Mouse (Mus musculus) hindbrain, embryonic 15.5 days (tissue): ENCODE measurements around the gene Il12rb2. TPM values are rescaled to one million over a fixed set of nuclear protein-coding genes. Genes with fewer than 3 reads are reported as not detected.

Experiments
- ATAC-seq: fragments of 200-750 bp; cut with Nextera tagmentation; 2 replicates; pipeline ENCODE4 v1.8.0; 2017; ENCODE audit warnings: low read depth, moderate number of reproducible peaks, moderate TSS enrichment; ENCODE audit not compliant: low FRiP score
- H3K27ac ChIP-seq: fragments of 300-500 bp; sonication (generic); replicated peaks from 2 replicates; pipeline ENCODE4 v1.5.1; 2015; ENCODE audit warnings: mild to moderate bottlenecking, inconsistent platforms
- H3K27me3 ChIP-seq: fragments of 300-500 bp; sonication (generic); 2 replicates; pipeline ENCODE4 v1.6.1; 2015; ENCODE audit warnings: control low read depth, inconsistent platforms
- H3K36me3 ChIP-seq: fragments of 300-500 bp; sonication (generic); 2 replicates; pipeline ENCODE4 v1.6.1; 2015; ENCODE audit warnings: control low read depth, inconsistent platforms
- H3K4me1 ChIP-seq: fragments of 300-500 bp; sonication (generic); replicated peaks from 2 replicates; pipeline ENCODE4 v1.6.1; 2015; ENCODE audit warnings: control low read depth, inconsistent platforms
- H3K4me2 ChIP-seq: fragments of 300-500 bp; sonication (generic); 2 replicates; pipeline ENCODE4 v1.6.1; 2015; ENCODE audit warnings: moderate library complexity, mild to moderate bottlenecking, inconsistent platforms
- H3K4me3 ChIP-seq: fragments of 300-500 bp; sonication (generic); 2 replicates; pipeline ENCODE4 v1.5.1; 2015; ENCODE audit warnings: mild to moderate bottlenecking, inconsistent platforms
- H3K9ac ChIP-seq: fragments of 300-500 bp; sonication (generic); 2 replicates; pipeline ENCODE4 v1.6.1; 2015; ENCODE audit warnings: inconsistent platforms
- H3K9me3 ChIP-seq: fragments of 300-500 bp; sonication (generic); 2 replicates; pipeline ENCODE4 v1.6.1; 2016; ENCODE audit warnings: control low read depth, inconsistent platforms
- WGBS: fragments of 180-500 bp; shearing (Covaris S2); methylation state at CpG from one replicate; pipeline ENCODE4 v1.1.7; 2015; 5-methylcytosine and 5-hydroxymethylcytosine counted together
- polyA plus RNA-seq: library from polyadenylated mRNA; unstranded; fragments of >200 nt; fragmentation: Nextera tagmentation; extraction: Ambion mirVana; gene quantifications from 2 replicates; pipeline ENCODE4 v1.2.1, GENCODE M21; 2015

Gene Il12rb2
- polyA plus RNA-seq, 1 experiment from 2014 or later: not detected

GRCm38 (mm10) chr6:67282897-67283296, 93.1 kb downstream of the Il12rb2 start:
- 91% methylated on average over 1 of the region's 1 CpGs for WGBS
- Histone ChIP-seq H3K9ac (no peak overlapping the region), H3K36me3 (peaks cover 37% of the 10 kb centered on the region), H3K4me1 (no peaks in the 10 kb centered on the region), H3K9me3 (no peaks in the 10 kb centered on the region), H3K4me2 (no peak overlapping the region), H3K27ac (no peak overlapping the region), H3K4me3 (no peak overlapping the region), H3K27me3 (no peaks in the 10 kb centered on the region)
- no peak for ATAC-seq

DNA sequence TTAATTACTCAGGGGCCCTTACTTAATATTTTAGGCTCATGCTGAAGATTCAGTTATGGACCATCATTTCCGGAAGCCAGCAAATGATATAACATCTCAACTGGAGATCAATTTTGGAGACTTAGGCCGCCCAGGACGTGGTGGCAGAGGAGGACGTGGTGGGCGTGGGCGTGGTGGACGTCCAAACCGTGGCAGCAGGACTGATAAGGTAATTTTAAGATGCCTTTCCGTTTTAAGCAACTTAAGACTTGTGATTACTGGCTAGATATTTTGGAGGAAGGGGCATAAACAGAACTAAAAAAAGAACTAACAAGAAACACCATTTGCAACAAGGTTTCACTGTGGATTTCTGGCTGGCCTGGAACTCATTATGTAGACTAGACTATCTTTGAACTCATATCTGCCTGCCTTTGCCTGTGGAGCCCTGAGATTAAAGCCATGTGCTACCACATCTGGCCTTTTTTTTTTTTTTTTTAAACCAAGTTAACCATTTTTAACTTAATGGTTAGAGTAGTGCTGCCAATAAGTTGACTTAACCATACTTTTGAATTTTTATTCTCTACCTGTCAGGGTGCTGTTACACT, 94.3 kb downstream of the Il12rb2 start:
- Histone ChIP-seq H3K27me3 (no peaks in the 10 kb centered on the region), H3K4me3 (no peak overlapping the region), H3K27ac (no peak overlapping the region), H3K9me3 (no peaks in the 10 kb centered on the region), H3K4me2 (no peak overlapping the region), H3K4me1 (no peaks in the 10 kb centered on the region), H3K9ac (no peak overlapping the region), H3K36me3 (peaks cover 40% of the 10 kb centered on the region)
- no peak for ATAC-seq
- WGBS: 93% methylated on average over 9 of the region's 9 CpGs

DNA sequence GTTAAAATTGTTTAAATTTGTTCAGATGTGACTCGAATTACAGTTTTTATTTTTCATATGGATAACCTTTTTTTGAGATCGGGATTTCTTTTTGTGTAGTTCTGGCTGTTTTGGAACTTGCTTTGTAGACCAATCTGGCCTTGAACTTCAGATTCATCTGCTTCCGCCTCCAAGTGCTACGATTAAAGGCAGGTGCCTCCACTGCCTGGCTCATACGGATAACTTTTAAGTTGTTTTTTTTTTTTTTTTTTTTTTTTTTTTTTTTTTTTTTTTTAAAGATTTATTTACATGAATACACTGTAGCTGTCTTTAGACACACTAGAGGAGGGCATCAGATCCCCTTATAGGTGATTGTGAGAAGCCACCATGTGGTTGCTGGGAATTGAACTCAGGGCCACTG, 98.0 kb downstream of the Il12rb2 start:
- H3K36me3 ChIP-seq: peaks cover 43% of the 10 kb centered on the region
- WGBS: 85% methylated on average over 5 of the region's 5 CpGs
- no peak for ATAC-seq
- H3K27me3 ChIP-seq: no peaks in the 10 kb centered on the region
- H3K9ac ChIP-seq: no peak overlapping the region
- H3K4me1 ChIP-seq: no peaks in the 10 kb centered on the region
- no peaks in the 10 kb centered on the region for H3K9me3 ChIP-seq
- H3K4me3 ChIP-seq: no peak overlapping the region
- H3K4me2 ChIP-seq: no peak overlapping the region
- no peak overlapping the region for H3K27ac ChIP-seq

DNA sequence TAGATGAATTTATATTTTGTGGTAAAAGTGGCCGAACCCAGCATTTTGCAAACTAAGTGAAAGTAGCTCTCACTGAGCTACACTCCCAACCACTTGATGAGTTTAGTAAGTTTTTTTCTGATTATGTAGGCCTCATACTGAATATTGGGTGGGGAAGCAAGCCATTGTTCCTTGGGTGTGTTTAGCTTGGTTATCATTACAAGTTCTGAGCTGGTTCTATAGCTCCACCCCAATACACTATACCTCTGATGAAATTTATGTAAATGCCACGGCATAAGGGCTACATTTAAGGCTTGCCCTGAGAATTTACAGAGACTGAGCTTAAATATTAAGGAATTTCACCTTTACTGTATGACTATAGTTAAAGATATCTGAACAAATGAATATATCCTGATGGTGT, 106.5 kb downstream of the Il12rb2 start:
- Histone ChIP-seq H3K4me2 (peak overlapping the region; percentile 69), H3K27ac (no peak overlapping the region), H3K36me3 (peaks cover 13% of the 10 kb centered on the region), H3K27me3 (no peaks in the 10 kb centered on the region), H3K9ac (no peak overlapping the region), H3K4me1 (peaks cover 27% of the 10 kb centered on the region), H3K4me3 (peak overlapping the region; percentile 25; the same call in 1 of the 2 replicates), H3K9me3 (no peaks in the 10 kb centered on the region)
- ATAC-seq: no peak
- WGBS: 55% methylated on average over 2 of the region's 2 CpGs

- Histone ChIP-seq H3K27ac (no peak overlapping the region), H3K4me2 (peak overlapping the region; percentile 69), H3K4me1 (peaks cover 27% of the 10 kb centered on the region), H3K9me3 (no peaks in the 10 kb centered on the region), H3K36me3 (peaks cover 8% of the 10 kb centered on the region), H3K9ac (no peak overlapping the region), H3K4me3 (peak overlapping the region; percentile 29), H3K27me3 (no peaks in the 10 kb centered on the region)
- 19% methylated on average over 1 of the region's 1 CpGs for WGBS
- no peak for ATAC-seq
These were observed 107.0 kb downstream of the Il12rb2 start for GRCm38 (mm10) chr6:67268983-67269382.

DNA sequence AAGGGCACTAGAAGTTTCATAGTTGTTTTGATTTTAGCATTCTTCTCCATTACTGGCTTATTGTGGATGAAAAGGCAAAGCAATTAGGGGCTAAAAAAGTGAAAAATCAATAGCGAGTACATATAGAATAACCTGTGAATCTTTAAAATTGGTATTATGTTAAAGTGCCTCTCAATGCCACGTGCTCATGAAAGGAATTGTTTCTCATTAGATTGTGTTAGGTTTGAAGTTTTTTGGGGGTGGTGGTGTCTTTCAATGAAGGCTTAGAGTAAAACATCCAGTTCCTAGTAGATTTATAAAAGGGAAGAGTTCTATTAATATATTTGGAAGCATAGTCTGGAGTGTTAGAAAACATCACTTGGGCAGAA, 107.8 kb downstream of the Il12rb2 start:
- peak overlapping the region; percentile 91 for H3K4me3 ChIP-seq
- no peaks in the 10 kb centered on the region for H3K27me3 ChIP-seq
- ATAC-seq: no peak
- H3K4me2 ChIP-seq: peak overlapping the region; percentile 69
- H3K27ac ChIP-seq: no peak overlapping the region
- H3K9me3 ChIP-seq: no peaks in the 10 kb centered on the region
- 0% methylated on average over 2 of the region's 2 CpGs for WGBS
- peaks cover 27% of the 10 kb centered on the region for H3K4me1 ChIP-seq
- H3K36me3 ChIP-seq: peaks cover 4% of the 10 kb centered on the region
- H3K9ac ChIP-seq: peak overlapping the region; percentile 93

DNA sequence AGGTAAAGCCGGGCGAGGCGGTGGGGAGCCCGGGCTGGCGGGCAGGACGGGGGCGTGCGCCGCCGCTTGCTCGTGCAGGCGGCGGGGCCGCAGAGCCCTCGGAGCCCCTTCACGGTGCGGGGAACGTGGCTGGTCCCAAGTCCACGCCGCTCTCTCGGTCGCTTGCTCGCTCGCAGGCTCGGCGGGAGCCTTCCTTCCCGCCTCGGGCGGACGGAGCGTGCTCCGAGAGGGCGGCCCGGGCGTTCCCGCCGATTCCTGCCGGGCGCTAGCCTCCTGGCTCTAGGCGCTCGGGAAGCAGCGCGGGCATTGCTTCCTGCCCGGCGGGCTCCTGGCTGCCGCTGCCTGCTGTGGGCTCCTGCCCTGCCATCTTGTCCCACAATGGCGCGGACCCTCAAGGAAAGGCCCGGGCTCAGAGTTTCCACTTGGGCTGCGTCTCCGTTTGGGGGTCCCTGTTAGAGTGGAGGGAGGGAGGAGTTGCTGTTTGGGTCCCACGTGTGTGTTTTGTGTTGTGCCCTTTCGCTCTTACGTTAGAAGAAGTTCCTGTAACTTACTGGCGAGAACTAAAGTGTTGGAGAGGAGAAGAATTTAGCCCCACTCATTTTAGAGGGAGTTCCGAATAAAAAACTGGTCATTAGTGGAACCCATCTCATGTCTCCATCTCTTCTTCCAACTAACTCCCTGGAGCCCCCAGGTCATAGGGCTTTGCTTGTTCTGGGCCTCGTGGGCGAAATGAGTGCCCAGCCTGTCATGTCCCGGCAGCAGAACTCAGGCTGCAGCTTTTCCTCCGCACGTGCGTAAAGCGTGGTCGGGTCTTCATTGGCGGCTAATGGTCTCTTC, 108.4 kb downstream of the Il12rb2 start:
- Histone ChIP-seq H3K27me3 (no peaks in the 10 kb centered on the region), H3K36me3 (no peaks in the 10 kb centered on the region; the same call in 1 of the 2 replicates), H3K9me3 (no peaks in the 10 kb centered on the region), H3K4me1 (peaks cover 27% of the 10 kb centered on the region), H3K27ac (peak overlapping the region; percentile 91), H3K4me3 (peak overlapping the region; percentile 91), H3K4me2 (peak overlapping the region; percentile 69), H3K9ac (peak overlapping the region; percentile 93)
- WGBS: under 1% methylated on average over 55 of the region's 65 CpGs
- peak; percentile 25; the same call in 1 of the 2 replicates for ATAC-seq

DNA sequence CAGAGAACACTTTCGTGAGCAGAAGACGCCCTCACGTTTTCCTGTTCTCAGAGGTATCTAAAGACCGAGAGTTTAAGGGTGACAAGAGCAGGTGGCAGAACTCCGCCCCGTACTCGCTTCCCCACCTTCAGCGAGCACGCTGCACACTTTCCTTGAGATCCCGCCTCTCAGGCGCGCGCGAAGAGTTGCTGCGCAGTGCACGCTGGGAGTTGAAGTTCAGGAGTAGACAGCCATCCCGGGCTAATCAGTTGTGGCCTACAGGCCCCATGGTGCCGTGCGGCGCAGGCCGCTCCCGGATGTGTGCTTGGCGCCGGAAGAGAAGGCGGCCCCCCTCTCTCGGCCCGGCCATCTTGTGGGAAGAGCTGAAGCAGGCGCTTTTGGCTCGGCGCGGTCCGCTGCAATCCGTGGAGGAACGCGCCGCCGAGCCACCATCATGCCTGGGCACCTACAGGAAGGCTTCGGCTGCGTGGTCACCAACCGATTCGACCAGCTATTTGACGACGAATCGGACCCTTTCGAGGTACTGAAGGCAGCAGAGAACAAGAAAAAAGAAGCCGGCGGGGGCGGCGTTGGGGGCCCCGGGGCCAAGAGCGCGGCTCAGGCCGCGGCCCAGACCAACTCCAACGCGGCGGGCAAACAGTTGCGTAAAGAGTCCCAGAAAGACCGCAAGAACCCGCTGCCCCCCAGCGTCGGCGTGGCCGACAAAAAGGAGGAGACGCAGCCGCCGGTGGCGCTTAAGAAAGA, 109.2 kb downstream of the Il12rb2 start:
- WGBS: under 1% methylated on average over 68 of the region's 68 CpGs
- Histone ChIP-seq H3K4me1 (peaks cover 27% of the 10 kb centered on the region), H3K9me3 (no peaks in the 10 kb centered on the region), H3K27ac (peak overlapping the region; percentile 91), H3K4me3 (peak overlapping the region; percentile 91), H3K9ac (peak overlapping the region; percentile 93), H3K4me2 (peak overlapping the region; percentile 69), H3K27me3 (no peaks in the 10 kb centered on the region), H3K36me3 (no peaks in the 10 kb centered on the region)
- ATAC-seq: peak; percentile 100

GRCm38 (mm10) chr6:67266159-67266657, 109.8 kb downstream of the Il12rb2 start:
- H3K9me3 ChIP-seq: no peaks in the 10 kb centered on the region
- H3K4me3 ChIP-seq: peak overlapping the region; percentile 91
- H3K36me3 ChIP-seq: no peaks in the 10 kb centered on the region
- peak overlapping the region; percentile 70 for H3K27ac ChIP-seq
- H3K27me3 ChIP-seq: no peaks in the 10 kb centered on the region
- peak overlapping the region; percentile 50 for H3K9ac ChIP-seq
- peak; percentile 80 for ATAC-seq
- under 1% methylated on average over 23 of the region's 23 CpGs for WGBS
- H3K4me1 ChIP-seq: peaks cover 25% of the 10 kb centered on the region
- H3K4me2 ChIP-seq: peak overlapping the region; percentile 69

DNA sequence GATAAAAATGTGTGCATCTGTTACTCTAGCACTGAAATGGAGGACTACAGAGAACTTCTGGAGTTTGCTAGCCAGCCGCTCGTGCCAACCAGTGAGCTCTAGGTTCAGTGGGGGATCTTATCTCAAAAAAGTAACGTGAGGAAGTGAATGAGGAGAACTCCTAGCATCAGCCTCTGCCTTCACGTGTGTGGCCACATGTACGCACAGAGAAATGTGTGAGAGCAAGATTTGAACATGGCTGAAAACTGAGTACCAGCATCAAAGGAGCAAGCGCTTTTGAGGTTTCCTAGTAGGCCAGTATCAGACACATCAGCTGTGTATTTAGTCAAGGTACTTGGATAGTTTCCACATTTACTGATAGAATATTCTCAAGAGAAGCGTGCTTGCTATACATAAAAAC, 111.1 kb downstream of the Il12rb2 start:
- no peak overlapping the region for H3K4me3 ChIP-seq
- WGBS: 90% methylated on average over 7 of the region's 7 CpGs
- no peaks in the 10 kb centered on the region for H3K9me3 ChIP-seq
- no peak overlapping the region for H3K9ac ChIP-seq
- no peaks in the 10 kb centered on the region for H3K36me3 ChIP-seq
- ATAC-seq: no peak
- H3K27me3 ChIP-seq: no peaks in the 10 kb centered on the region
- H3K4me1 ChIP-seq: peaks cover 20% of the 10 kb centered on the region
- no peak overlapping the region for H3K4me2 ChIP-seq
- no peak overlapping the region for H3K27ac ChIP-seq

DNA sequence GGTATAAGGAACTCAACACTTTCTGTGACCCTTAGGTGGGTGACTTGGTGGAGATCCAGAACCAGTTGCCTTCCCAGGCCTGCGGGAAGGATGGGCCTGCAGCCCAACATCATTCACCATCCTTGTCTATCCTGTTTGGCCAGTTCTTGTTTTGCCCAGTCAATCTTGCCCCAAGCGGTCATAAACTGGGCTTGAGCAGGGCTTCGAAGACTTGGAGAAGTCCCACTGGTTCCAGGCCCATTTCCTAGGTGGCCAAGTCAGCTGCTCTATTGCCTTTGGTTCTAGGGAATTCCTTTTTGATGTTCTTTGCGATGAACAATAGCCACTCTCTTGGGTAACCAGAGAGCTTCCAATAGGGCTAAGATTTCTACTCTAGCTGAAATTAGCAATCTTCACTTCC, 124.9 kb downstream of the Il12rb2 start:
- no peak for ATAC-seq
- WGBS: 94% methylated on average over 4 of the region's 4 CpGs
- H3K9ac ChIP-seq: no peak overlapping the region
- H3K9me3 ChIP-seq: no peaks in the 10 kb centered on the region
- H3K27me3 ChIP-seq: no peaks in the 10 kb centered on the region
- no peak overlapping the region for H3K27ac ChIP-seq
- H3K4me2 ChIP-seq: no peak overlapping the region
- no peaks in the 10 kb centered on the region for H3K4me1 ChIP-seq
- no peaks in the 10 kb centered on the region for H3K36me3 ChIP-seq
- H3K4me3 ChIP-seq: no peak overlapping the region

DNA sequence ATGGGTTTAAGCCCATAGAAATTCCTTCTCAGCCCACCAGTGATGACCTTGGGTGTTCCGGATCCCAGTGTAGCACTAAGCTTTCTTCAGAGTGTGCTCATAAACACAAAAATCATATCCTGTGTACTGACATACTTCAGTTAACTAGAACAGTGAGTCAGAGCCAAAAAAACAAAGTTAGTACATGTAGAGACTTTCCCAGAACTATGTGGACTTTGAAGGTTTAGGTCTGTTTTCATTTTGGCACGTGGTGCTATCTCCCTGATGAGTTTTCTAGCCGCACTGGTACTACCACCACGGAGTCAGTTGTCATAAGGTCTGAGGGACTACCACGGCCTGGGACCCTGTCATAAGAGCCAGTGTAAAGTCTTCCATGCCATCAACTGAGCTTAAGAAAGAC, 131.5 kb downstream of the Il12rb2 start:
- H3K27me3 ChIP-seq: no peaks in the 10 kb centered on the region
- WGBS: 87% methylated on average over 5 of the region's 5 CpGs

More for the DNA sequence above, 131.5 kb downstream of the Il12rb2 start:
- Histone ChIP-seq H3K4me2 (no peak overlapping the region), H3K4me3 (no peak overlapping the region), H3K9ac (no peak overlapping the region), H3K4me1 (no peaks in the 10 kb centered on the region), H3K9me3 (no peaks in the 10 kb centered on the region), H3K36me3 (no peaks in the 10 kb centered on the region), H3K27ac (no peak overlapping the region)
- ATAC-seq: no peak
